Mouse (Mus musculus) liver, adult 2 months (tissue): ENCODE measurements around the gene Cdiptos.

Source experiments
- CTCF ChIP-seq: fragments of 200-500 bp; IDR thresholded peaks from 2 replicates; pipeline ENCODE4 v1.5.1; 2011; ENCODE audit warnings: low read depth, low read length, control low read depth
- POLR2A ChIP-seq: fragments of 200-500 bp; IDR thresholded peaks from 2 replicates; pipeline ENCODE4 v1.6.1; 2011; ENCODE audit warnings: low read length, control low read depth; ENCODE audit not compliant: insufficient read depth; ENCODE audit errors: extremely low read depth

DNA sequence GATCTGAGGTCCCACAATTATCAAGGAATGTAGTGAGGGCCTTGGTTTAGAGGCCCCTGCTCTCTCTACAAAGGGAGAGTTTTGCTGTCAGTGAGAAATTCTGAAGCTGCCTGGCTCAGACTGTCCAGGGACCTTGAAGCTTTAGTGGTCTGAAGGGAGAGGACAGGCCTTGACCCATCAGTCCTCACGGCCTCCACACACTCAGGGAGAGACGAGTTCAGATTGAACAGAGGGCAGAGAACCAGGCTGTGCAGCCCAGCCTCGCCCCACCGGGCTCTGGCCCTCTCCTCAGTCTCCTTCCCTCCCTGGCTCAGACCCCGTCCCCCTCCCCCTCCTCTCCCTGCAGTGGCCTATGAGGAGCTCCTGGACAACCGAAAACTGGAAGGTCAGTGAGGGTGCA lies 8.5 kb downstream of the Cdiptos start:
- no peak for TF ChIP-seq CTCF
- no peak for TF ChIP-seq POLR2A
